Mouse (Mus musculus) ES-Bruce4 (cell line): ENCODE results near the gene Zfp91.

Experiments used
- CTCF ChIP-seq: IDR thresholded peaks from one replicate; pipeline ENCODE4 v1.8.1; 2011; ENCODE audit warnings: low read depth, low read length
- EP300 ChIP-seq: IDR thresholded peaks from 2 replicates; pipeline ENCODE4 v1.6.1; 2011; ENCODE audit warnings: low read depth, low read length; ENCODE audit not compliant: insufficient read depth
- POLR2A ChIP-seq: IDR thresholded peaks from one replicate; pipeline ENCODE4 v1.8.1; 2011; ENCODE audit warnings: low read length; ENCODE audit not compliant: insufficient read depth

GRCm38 (mm10) chr19:12758936-12759478 is 36.9 kb downstream of the Zfp91 start:
- TF ChIP-seq CTCF (no peak), EP300 (no peak), POLR2A (no peak)
